Mouse (Mus musculus) thymus, postnatal 14 days (tissue): ENCODE measurements at regions not wholly inside any gene's neighbourhood (a gene's known extent, or its start where the extent isn't known, plus 50 kb on each side); places are given as distances from the start of the nearest gene placed in this dataset.

Experiments used
- DNase-seq: peaks from one replicate; pipeline ENCODE4 v3.0.0; 2021

DNA sequence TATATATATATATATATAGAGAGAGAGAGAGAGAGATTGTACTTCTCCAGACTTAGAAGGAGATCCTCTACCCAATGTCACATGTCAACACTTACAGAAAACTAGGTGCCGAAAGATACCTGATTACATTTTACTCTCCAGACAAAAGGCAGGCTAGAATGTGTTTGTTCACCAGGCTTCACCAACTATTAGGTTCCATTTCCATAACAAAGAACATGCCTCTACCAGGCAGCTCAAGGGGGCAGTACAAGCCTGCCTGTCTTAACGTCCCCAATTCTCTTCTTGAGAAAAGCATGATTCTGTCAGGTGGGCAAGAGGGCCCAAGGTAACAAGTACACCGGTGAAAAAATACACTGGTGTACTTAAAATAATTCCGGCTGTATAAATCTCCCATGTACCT lies 72.8 kb upstream of the Med14 start:
- DNase-seq, result no peak

DNA sequence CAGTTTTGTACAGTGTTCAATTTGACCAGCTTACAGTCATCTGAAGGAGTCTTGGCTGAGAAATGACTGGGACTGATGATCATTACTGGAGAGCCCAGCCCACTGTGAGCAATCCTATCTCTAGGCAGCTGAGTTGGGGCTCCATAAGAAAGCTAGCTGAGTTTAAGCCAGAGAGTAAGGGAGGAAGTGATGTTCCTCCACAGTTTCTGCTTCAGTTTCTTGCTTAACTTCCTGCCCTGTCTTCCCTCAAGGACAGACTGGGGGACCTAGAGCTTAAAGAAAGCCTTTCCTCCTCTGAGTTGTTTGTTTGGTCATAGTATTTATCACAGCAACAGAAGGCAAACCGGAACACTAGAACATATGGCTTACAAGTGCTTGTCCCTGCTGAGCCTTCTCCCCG lies 70.8 kb upstream of the Med14 start:
- no peak for DNase-seq

DNA sequence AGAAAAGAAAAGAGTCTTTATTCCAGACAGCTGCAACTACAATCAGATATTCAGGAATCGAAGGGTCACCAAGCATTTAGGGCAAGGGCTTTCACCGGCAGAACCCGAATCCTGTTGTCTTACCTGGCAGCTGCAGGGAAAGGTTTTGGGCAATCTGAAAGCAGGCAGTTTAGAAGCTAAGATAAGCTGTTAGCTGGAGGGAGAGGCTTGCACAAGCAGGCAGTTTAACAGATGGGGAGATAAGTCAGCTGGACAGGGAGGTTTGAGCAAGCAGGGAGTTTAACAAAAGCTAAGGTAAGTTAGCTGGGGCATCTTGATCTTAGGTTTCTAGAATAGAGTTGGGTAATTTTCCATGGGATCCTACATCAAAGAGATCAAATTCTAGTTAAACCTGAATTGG lies 67.3 kb upstream of the Med14 start:
- DNase-seq, result no peak

DNA sequence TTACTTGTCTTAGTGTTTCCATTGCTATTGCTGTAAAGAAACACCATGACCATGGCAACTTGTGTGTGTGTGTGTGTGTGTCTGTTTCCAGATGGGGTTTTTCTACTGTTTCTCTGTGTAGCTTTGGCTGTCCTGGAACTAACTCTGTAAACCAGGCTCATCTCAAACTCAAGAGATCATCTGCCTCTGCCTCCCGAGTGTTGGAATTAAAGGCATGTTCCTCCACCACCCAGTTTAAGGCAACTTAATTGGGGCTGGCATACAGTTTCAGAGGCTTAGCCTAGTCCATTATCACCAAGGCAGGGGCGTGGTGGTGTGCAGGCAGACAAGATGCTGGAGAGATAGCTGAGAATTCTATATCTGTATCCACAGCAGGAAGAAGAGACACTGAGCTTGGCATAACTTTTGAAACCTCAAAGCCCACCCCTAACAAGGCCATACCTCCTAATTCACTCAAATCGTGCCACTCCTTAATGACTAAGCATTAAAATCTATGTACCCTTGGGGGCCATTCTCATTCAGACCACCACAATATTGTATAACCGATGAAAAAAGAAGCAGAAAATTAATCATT lies 65.5 kb upstream of the Med14 start:
- DNase-seq, result no peak

DNA sequence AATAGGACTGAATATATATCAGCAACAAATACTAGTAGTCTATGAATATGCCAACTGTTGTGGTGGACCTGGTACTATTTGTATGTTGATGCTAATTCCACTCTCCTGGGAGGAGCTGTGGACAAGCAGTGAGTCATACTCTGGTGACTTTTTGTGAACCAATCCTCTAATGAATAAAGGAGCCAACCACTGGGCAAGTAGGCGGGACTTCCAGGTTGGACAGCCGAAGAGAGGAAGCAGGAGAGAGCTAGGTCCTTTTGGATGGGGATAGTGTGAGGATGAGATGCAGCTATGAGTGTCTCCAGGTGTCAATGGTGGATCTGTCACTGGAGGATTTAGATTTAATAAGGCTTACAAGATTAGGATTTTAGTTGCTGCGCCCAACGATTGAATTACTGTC lies 64.8 kb upstream of the Med14 start:
- no peak for DNase-seq

DNA sequence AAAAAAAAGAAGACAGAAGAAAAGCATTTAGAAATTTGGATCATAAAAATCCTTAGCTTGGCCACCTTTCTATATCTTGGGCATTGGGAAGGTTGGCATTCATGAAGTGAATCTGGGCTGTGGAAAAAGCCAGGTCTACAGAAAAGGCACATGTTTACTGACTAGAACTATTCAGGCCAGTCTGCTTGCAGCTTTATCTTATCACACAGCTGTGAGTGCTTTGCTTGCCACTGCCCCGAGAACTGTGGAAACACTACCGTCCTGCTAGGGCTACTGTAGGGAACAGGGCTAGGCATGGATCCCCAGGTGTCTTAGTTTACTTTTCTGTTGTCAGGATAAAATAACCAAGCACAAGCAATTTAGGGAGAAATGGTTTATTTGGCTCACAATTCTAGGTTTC lies 63.4 kb upstream of the Med14 start:
- DNase-seq, result no peak

DNA sequence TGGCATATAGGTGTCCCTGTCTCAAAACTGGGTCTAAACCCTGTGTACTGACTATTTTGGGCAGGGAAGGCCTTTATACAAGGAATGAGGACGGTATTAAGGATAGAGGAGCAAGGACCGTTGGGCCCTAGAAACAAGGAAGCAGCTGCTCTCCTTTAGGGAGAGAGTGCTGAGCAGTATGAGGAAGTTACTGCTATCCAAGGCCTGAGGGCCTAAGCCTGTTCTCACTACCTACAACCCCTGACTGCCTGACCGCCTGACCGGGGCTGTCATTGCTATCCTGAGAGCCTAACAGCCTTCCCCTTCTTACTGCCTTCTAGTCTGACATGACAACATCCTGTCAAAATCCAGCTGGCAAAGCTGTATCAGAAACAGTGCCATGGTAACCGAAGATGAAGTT lies 62.6 kb upstream of the Med14 start:
- no peak for DNase-seq

DNA sequence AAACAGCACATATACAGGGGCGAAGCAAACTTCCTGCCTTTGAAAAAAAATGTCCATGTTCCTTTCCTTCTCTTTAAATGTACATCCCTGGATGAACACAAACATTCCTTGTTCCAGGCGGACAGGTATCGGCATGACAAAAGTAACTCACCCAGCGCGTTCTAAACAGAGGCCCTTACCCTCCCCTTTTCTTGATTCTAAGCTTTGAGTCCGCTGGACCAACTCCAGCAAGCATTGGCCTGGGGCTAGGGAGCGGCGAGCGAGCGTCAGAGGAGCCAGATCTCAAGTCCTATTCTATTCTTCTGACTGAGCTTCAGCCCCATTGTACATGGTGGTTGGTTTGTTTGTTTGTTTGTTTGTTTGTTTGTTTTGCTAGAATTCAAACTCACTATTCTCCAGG lies 60.9 kb upstream of the Med14 start:
- DNase-seq, result no peak

DNA sequence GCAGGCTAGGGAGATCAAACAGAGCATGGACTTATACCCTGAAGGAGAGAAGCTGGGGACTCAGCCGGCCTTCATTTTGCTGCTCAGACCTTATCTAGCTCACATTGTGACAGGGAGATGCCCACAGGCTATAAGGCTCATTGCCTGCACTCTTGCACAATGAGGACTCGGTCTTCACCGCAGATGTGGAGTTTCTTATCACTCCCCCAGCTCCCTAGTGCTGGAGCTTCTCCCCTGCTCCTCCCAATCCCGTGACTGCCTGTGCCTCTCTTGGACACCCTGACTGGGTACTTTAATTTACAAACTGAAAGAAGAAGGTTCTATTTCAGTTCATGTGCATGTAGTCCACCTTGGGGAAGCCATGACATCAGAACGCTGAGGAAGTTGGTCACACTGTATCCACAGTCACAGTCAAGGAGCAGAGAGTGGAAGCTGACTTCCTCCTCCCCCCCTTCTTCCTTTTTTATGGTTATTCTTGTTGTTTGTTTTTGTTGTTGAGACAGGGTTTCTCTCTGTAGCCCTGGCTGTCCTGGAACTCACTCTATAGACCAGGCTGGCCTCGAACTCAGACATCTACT lies 51.3 kb upstream of the Med14 start:
- DNase-seq, result no peak
